Comparison of ENCODE assay signal across 1 mouse cellular context in the genomic region with DNA sequence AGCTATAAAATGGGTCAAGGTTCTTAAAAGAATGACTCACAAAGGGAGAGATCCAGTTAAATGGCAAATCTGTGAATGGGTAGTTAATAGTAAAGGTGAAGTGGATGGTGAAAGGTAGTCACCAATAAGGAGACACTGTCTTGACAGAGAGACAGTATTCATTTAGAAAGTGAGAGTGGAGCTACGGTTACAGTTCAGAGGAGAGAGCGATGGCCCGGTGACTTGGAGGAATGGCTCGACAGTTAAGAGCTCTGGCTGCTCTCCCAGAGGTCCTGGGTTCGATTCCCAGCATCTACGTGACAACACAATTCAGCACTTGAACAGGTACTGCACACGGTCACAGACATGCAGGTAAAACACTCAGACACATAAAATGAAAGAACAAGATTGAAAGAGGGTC.
TF ChIP-seq lines count a peak whose summit lies in the region.

No protein-coding gene starts in this region.

TF ChIP-seq in CH12.LX, 34 proteins besides CTCF, POLR2A, EP300 and RAD21 (continued from another document):
- no peak for TF ChIP-seq MAX (IDR thresholded peaks at IDR 0.05; ENCODE audit: low read length)
- TF ChIP-seq MAZ (IDR thresholded peaks at IDR 0.05; ENCODE audit: low read depth, low read length): no peak
- TF ChIP-seq E2F4 (IDR thresholded peaks at IDR 0.05; ENCODE audit: insufficient replicate concordance, low read depth, low read length): no peak
- TF ChIP-seq JUN (IDR thresholded peaks at IDR 0.05; ENCODE audit: insufficient read depth, low read depth, low read length): peak; percentile 40; the same call in 1 of the 2 replicates
- TF ChIP-seq NELFE (IDR thresholded peaks at IDR 0.05; ENCODE audit: low read depth, low read length): no peak
- no peak for TF ChIP-seq GABPA (IDR thresholded peaks at IDR 0.05; ENCODE audit: insufficient replicate concordance, low read depth, low read length)
- TF ChIP-seq RCOR1 (conservative IDR thresholded peaks at IDR 0.05; ENCODE audit: low read depth, low read length): no peak; the same call in 1 of the 2 replicates
- no peak for TF ChIP-seq CHD2 (IDR thresholded peaks at IDR 0.05; ENCODE audit: low read length)
- TF ChIP-seq ELF1 (IDR thresholded peaks at IDR 0.05; ENCODE audit: low read depth, low read length): peak; percentile 33; the same call in 1 of the 2 replicates
- TF ChIP-seq ZC3H11A (IDR thresholded peaks at IDR 0.05; ENCODE audit: low read depth, low read length): no peak
- no peak for TF ChIP-seq MXI1 (IDR thresholded peaks at IDR 0.05; ENCODE audit: low read depth, low read length)
- TF ChIP-seq JUND (conservative IDR thresholded peaks at IDR 0.05; ENCODE audit: low read depth, low read length): peak; percentile 72
- 0 out of 2 replicates have a peak, but pooled peaks have one; percentile 17 for TF ChIP-seq BHLHE40 (IDR thresholded peaks at IDR 0.05; ENCODE audit: low read depth, low read length)
- TF ChIP-seq MAFK (IDR thresholded peaks at IDR 0.05; ENCODE audit: insufficient replicate concordance, low read length): 0 out of 2 replicates have a peak, but pooled peaks have one; percentile 28
- no peak for TF ChIP-seq CHD1 (IDR thresholded peaks at IDR 0.05; ENCODE audit: low read depth, low read length)
- TF ChIP-seq ZNF384 (IDR thresholded peaks at IDR 0.05; ENCODE audit: low read depth, low read length): no peak
- TF ChIP-seq USF1 (IDR thresholded peaks at IDR 0.05; ENCODE audit: low read depth, low read length): no peak
- peak; percentile 95 for TF ChIP-seq IRF4 (IDR thresholded peaks at IDR 0.05; ENCODE audit: low read depth, low read length)
- peak; percentile 39; the same call in 1 of the 2 replicates for TF ChIP-seq TCF12 (IDR thresholded peaks at IDR 0.05; ENCODE audit: low read depth, low read length)
- TF ChIP-seq ZMIZ1 (IDR thresholded peaks at IDR 0.05; ENCODE audit: low read depth, low read length): no peak
- TF ChIP-seq UBTF (IDR thresholded peaks at IDR 0.05; ENCODE audit: low read depth, low read length): 0 out of 2 replicates have a peak, but pooled peaks have one; percentile 1
